Mouse (Mus musculus): ENCODE data around the gene Lrig3. TPM values are rescaled to one million over a fixed set of nuclear protein-coding genes. Genes with fewer than 3 reads are reported as not detected.

The Lrig3 gene
- polyA plus RNA-seq, 1 experiment from 2014 or later = 84.4 TPM

- ATAC-seq (ENCODE audit: insufficient number of reproducible peaks, insufficient read depth, low FRiP score, low TSS enrichment, low read depth) = peak; percentile 22; the same call in 1 of the 2 replicates
- Histone ChIP-seq H3K4me3 (replicated peaks) (peak overlapping the region; percentile 99), H3K27me3 (no peaks in the 10 kb centered on the region), H3K4me1 (replicated peaks) (peaks cover 27% of the 10 kb centered on the region), H3K9me3 (no peaks in the 10 kb centered on the region), H3K4me2 (peak overlapping the region; percentile 68), H3K27ac (peak overlapping the region; percentile 100), H3K36me3 (no peaks in the 10 kb centered on the region), H3K9ac (replicated peaks) (peak overlapping the region; percentile 100)
- under 1% methylated on average over 58 of the region's 59 CpGs for WGBS
Observed at GRCm38 (mm10) chr10:125966481-125967251, 698 bp downstream of the Lrig3 start.

- ATAC-seq (ENCODE audit: insufficient number of reproducible peaks, insufficient read depth, low FRiP score, low TSS enrichment, low read depth) = no peak
- 3% methylated on average over 14 of the region's 14 CpGs for WGBS
Observed at GRCm38 (mm10) chr10:125967436-125968160, 1.6 kb downstream of the Lrig3 start.

GRCm38 (mm10) chr10:125968191-125969132 is 2.5 kb downstream of the Lrig3 start:
- peaks cover 10% of the 10 kb centered on the region for H3K36me3 ChIP-seq
- H3K4me1 ChIP-seq (replicated peaks) = peaks cover 43% of the 10 kb centered on the region
- H3K9ac ChIP-seq (replicated peaks) = peak overlapping the region; percentile 100
- H3K9me3 ChIP-seq = no peaks in the 10 kb centered on the region
- H3K27me3 ChIP-seq = no peaks in the 10 kb centered on the region
- WGBS = 6% methylated on average over 16 of the region's 16 CpGs
- ATAC-seq (ENCODE audit: insufficient number of reproducible peaks, insufficient read depth, low FRiP score, low TSS enrichment, low read depth) = peak; percentile 39; the same call in 1 of the 2 replicates
- H3K4me2 ChIP-seq = peak overlapping the region; percentile 68
- peak overlapping the region; percentile 99 for H3K4me3 ChIP-seq (replicated peaks)
- peak overlapping the region; percentile 100 for H3K27ac ChIP-seq

More at GRCm38 (mm10) chr10:125967436-125968160, 1.6 kb downstream of the Lrig3 start:
- Histone ChIP-seq H3K4me3 (replicated peaks) (peak overlapping the region; percentile 99), H3K9ac (replicated peaks) (peak overlapping the region; percentile 100), H3K9me3 (no peaks in the 10 kb centered on the region), H3K4me2 (peak overlapping the region; percentile 68), H3K27ac (peak overlapping the region; percentile 100), H3K36me3 (peaks cover 3% of the 10 kb centered on the region), H3K4me1 (replicated peaks) (peaks cover 35% of the 10 kb centered on the region), H3K27me3 (no peaks in the 10 kb centered on the region)

GRCm38 (mm10) chr10:125969133-125969490 is 3.1 kb downstream of the Lrig3 start:
- Histone ChIP-seq H3K4me2 (peak overlapping the region; percentile 68), H3K9ac (replicated peaks) (peak overlapping the region; percentile 100), H3K27ac (peak overlapping the region; percentile 100), H3K4me3 (replicated peaks) (peak overlapping the region; percentile 99), H3K36me3 (peaks cover 14% of the 10 kb centered on the region), H3K9me3 (no peaks in the 10 kb centered on the region), H3K27me3 (no peaks in the 10 kb centered on the region), H3K4me1 (replicated peaks) (peaks cover 49% of the 10 kb centered on the region)
- WGBS = 5% methylated on average over 10 of the region's 10 CpGs
- ATAC-seq (ENCODE audit: insufficient number of reproducible peaks, insufficient read depth, low FRiP score, low TSS enrichment, low read depth) = peak; percentile 44; the same call in 1 of the 2 replicates

GRCm38 (mm10) chr10:125970031-125970430 is 4.1 kb downstream of the Lrig3 start:
- Histone ChIP-seq H3K36me3 (peaks cover 18% of the 10 kb centered on the region), H3K4me3 (replicated peaks) (peak overlapping the region; percentile 99), H3K9ac (replicated peaks) (peak overlapping the region; percentile 100), H3K4me2 (peak overlapping the region; percentile 68), H3K27ac (peak overlapping the region; percentile 100), H3K9me3 (no peaks in the 10 kb centered on the region), H3K4me1 (replicated peaks) (peaks cover 47% of the 10 kb centered on the region), H3K27me3 (no peaks in the 10 kb centered on the region)
- 13% methylated on average over 2 of the region's 2 CpGs for WGBS
- no peak for ATAC-seq (ENCODE audit: insufficient number of reproducible peaks, insufficient read depth, low FRiP score, low TSS enrichment, low read depth)

GRCm38 (mm10) chr10:125970500-125970899 is 4.5 kb downstream of the Lrig3 start:
- Histone ChIP-seq H3K4me3 (replicated peaks) (peak overlapping the region; percentile 99), H3K9me3 (no peaks in the 10 kb centered on the region), H3K4me1 (replicated peaks) (peaks cover 51% of the 10 kb centered on the region), H3K27me3 (no peaks in the 10 kb centered on the region), H3K4me2 (peak overlapping the region; percentile 68), H3K36me3 (peaks cover 23% of the 10 kb centered on the region), H3K9ac (replicated peaks) (peak overlapping the region; percentile 100), H3K27ac (peak overlapping the region; percentile 100)
- 12% methylated on average over 4 of the region's 4 CpGs for WGBS
- ATAC-seq (ENCODE audit: insufficient number of reproducible peaks, insufficient read depth, low FRiP score, low TSS enrichment, low read depth) = peak; percentile 72

GRCm38 (mm10) chr10:125973726-125974125 is 7.8 kb downstream of the Lrig3 start:
- Histone ChIP-seq H3K4me3 (replicated peaks) (no peak overlapping the region), H3K4me2 (peak overlapping the region; percentile 21), H3K4me1 (replicated peaks) (peaks cover 66% of the 10 kb centered on the region), H3K27me3 (no peaks in the 10 kb centered on the region), H3K9ac (replicated peaks) (0 out of 2 replicates have a peak overlapping the region, but pooled peaks have one; percentile 5), H3K36me3 (peaks cover 54% of the 10 kb centered on the region), H3K9me3 (no peaks in the 10 kb centered on the region), H3K27ac (peak overlapping the region; percentile 73)
- ATAC-seq (ENCODE audit: insufficient number of reproducible peaks, insufficient read depth, low FRiP score, low TSS enrichment, low read depth) = no peak
- 25% methylated on average over 7 of the region's 7 CpGs for WGBS

- H3K9me3 ChIP-seq = no peaks in the 10 kb centered on the region
- no peak overlapping the region for H3K4me3 ChIP-seq (replicated peaks)
- WGBS = 86% methylated on average over 5 of the region's 5 CpGs
- ATAC-seq (ENCODE audit: insufficient number of reproducible peaks, insufficient read depth, low FRiP score, low TSS enrichment, low read depth) = no peak
- H3K36me3 ChIP-seq = peaks cover 80% of the 10 kb centered on the region
- no peak overlapping the region for H3K27ac ChIP-seq
- no peak overlapping the region for H3K9ac ChIP-seq (replicated peaks)
- no peak overlapping the region for H3K4me2 ChIP-seq
- H3K4me1 ChIP-seq (replicated peaks) = peaks cover 78% of the 10 kb centered on the region
- no peaks in the 10 kb centered on the region for H3K27me3 ChIP-seq
Observed at GRCm38 (mm10) chr10:125981938-125982337, 16.0 kb downstream of the Lrig3 start.

GRCm38 (mm10) chr10:125984473-125985035 is 18.6 kb downstream of the Lrig3 start:
- WGBS = 66% methylated on average over 9 of the region's 9 CpGs

GRCm38 (mm10) chr10:125985795-125986194 is 19.8 kb downstream of the Lrig3 start:
- Histone ChIP-seq H3K9ac (replicated peaks) (no peak overlapping the region), H3K27me3 (no peaks in the 10 kb centered on the region), H3K4me2 (no peak overlapping the region), H3K4me3 (replicated peaks) (no peak overlapping the region), H3K4me1 (replicated peaks) (peaks cover 87% of the 10 kb centered on the region), H3K27ac (no peak overlapping the region), H3K36me3 (peaks cover 75% of the 10 kb centered on the region), H3K9me3 (no peaks in the 10 kb centered on the region)
- no peak for ATAC-seq (ENCODE audit: insufficient number of reproducible peaks, insufficient read depth, low FRiP score, low TSS enrichment, low read depth)
- WGBS = 80% methylated on average over 1 of the region's 1 CpGs

More at GRCm38 (mm10) chr10:125984473-125985035, 18.6 kb downstream of the Lrig3 start:
- no peaks in the 10 kb centered on the region for H3K27me3 ChIP-seq
- peaks cover 82% of the 10 kb centered on the region for H3K4me1 ChIP-seq (replicated peaks)
- no peak overlapping the region for H3K4me3 ChIP-seq (replicated peaks)
- no peak overlapping the region for H3K4me2 ChIP-seq
- H3K9me3 ChIP-seq = no peaks in the 10 kb centered on the region
- ATAC-seq (ENCODE audit: insufficient number of reproducible peaks, insufficient read depth, low FRiP score, low TSS enrichment, low read depth) = 0 out of 2 replicates have a peak, but pooled peaks have one; percentile 49
- no peak overlapping the region for H3K9ac ChIP-seq (replicated peaks)
- no peak overlapping the region for H3K27ac ChIP-seq
- peaks cover 76% of the 10 kb centered on the region for H3K36me3 ChIP-seq

All from limb, embryonic 12.5 days (tissue).